Mouse (Mus musculus): ENCODE results near the gene Ebf3.

Ebf3 gene

DNA sequence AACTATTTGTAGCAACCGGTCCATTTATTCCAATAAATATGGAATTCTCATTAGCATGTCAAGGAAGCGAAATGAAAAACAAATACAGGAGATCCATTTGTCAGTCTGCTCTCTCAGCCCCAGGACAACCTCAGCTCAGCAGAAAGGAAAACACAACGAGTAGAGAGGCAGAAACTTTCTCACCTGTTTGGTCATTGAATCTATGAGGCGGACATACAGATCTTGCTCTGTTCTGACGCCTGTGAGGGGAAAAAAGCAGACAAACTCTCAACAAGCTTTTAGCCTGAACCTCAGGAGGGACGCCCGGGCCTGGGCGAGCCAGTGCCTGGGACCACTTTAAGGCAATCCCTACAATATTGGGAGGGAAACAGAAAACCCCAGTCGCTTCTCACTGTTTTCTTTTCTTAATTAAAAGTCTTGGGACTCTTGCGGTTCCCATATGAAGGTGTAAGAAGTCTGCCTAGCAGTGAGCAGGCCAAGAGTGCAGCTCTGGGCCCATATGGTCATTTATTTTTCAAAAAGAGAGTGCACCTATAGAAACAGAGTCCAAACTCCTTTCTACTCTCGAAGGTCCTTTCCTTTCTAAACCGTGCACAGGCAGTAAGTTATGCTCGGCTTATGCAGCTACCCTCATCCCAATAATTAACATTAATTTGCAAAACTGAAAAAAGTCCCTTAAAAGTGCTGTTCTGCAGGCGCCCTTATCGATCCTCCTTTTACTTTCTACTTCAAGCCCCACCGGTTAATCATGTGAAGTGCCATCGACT lies 1.9 kb downstream of the Ebf3 start:
- no peak for DNase-seq (ENCODE audit: extremely low read depth, low read depth)

DNA sequence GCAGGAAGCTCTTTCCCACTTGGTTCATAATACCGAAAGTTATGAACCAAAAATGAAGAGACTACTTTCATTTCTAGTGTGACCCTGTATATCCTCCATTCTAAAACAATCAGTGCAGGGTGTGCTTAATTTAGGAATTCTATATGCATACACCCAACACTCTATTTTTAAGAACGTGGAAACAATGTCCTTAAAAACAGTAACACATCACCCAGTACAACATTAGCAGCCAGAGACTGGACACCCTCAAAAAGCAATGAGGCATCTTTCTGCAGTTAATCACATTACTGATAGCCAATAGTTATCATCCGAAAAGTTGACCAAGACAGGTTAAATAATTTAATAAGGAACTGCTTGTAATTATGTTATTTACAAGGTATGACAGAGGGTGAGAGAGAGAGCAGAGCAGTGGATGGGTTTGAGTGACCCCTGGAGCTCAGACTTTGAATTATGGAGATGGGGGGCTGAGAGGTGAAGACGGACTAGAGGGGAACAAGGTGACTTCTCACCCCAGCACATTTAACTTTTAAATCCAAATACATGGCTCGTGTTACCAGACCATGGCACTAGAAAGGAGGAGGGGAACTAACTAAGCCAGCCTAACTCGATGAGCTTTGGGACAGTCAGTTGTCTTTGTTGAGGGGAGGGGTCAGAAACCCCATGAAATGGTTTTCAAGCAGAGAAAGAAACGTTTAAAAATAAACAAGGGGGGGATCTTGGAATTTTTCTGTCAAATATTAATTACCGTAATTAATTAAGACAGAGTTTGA lies 2.7 kb downstream of the Ebf3 start:
- no peak for DNase-seq (ENCODE audit: extremely low read depth, low read depth)

DNA sequence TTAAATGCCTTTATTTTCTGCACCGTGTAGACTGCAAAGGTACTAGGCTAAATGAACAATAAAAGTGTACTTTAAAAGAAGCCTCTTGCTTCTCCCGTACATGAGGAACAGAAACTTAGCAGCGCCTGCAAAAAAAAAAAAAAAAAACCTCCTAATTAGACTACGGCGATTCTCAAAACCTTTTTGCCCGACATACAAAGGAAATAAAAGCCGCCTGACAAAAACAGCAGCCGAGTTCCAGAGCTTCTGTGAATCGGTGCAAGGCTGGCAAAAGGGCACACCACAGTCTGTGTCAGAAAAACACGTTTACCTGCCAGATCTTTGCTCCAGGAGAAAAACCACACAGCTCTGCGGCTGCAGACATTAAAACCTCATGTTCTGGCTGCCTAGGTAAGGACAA lies 3.4 kb downstream of the Ebf3 start:
- DNase-seq (ENCODE audit: extremely low read depth, low read depth): no peak

DNA sequence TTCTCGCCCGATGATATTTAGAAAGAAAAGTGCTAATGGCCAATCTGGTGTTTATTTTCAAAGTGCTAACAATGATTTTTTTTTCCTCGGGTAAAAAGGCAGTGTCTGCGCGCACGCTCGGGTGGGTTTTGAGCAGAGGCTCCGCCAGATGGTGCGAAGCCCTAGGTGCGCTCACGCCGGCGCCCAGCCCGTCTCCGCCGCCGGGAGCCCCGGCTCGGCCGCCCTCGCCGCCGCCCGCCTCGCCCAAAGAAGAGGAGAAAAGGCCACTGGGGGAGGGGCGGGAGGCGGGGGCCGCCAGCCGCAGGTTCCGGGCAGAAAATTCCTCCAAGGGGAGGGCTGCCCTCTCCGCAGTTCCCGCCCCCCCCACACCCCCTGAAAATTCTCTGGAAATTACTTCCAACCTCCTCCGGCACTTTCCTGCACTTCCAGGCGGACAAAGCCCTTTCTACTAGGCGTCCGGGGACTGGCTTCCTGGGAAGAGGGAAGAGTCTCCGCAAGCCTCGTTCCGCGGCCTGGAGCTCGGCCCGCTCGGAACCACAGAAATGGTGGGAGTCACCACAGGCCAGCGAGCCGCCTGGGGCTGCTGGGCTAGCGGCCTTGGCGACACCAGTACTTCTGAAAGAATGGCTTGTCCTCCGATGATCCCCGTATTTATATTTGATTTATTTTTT lies 4.0 kb downstream of the Ebf3 start:
- no peak for DNase-seq (ENCODE audit: extremely low read depth, low read depth)

DNA sequence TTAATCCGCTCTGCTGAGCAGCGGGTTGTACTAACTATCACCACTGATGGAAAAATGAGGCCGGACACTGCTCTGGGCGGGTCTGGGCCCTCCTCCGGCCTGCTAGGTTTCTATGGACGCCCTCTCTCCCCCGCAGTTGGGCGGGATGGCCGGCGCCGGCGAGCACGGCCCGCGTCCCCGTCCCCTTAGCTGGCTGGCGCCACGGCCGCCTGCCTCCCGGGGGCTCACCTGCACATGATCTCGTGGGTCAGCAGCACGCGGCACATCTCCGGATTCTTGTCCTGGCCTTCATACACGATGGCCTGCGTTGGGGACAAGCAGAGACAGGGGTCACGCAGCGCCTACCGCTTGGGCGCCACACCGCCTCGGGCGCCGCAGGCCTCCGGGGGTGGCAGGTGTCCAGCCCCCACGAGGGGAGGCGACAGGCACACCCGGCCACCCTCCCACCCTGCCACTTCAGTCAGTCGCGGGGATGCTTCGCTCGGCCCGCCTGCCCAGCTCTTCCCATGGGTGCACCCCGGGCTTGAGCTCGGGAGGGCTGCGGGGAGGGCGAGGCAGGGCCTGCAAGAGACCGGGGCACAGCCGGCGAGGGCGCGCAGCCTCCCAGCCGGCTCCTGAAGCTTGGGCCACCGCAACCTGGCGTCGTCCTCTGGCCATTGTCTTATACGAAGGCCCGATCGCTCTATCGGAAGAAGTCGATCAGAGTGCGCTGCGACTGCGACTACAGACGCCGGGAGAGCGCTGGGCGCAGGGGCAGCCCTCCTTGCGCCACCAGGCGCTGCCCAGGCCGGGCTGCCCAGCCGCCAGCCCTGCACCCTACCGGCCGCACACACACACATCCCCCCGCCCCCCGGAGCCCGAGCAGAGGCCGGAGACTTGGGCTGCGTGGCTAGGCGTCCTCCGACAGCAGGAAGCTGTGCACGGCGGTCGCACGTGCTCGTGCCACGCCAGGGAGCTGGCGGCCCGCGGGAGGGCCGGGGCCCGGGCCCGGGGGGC lies 4.9 kb downstream of the Ebf3 start:
- DNase-seq (ENCODE audit: extremely low read depth, low read depth): no peak

DNA sequence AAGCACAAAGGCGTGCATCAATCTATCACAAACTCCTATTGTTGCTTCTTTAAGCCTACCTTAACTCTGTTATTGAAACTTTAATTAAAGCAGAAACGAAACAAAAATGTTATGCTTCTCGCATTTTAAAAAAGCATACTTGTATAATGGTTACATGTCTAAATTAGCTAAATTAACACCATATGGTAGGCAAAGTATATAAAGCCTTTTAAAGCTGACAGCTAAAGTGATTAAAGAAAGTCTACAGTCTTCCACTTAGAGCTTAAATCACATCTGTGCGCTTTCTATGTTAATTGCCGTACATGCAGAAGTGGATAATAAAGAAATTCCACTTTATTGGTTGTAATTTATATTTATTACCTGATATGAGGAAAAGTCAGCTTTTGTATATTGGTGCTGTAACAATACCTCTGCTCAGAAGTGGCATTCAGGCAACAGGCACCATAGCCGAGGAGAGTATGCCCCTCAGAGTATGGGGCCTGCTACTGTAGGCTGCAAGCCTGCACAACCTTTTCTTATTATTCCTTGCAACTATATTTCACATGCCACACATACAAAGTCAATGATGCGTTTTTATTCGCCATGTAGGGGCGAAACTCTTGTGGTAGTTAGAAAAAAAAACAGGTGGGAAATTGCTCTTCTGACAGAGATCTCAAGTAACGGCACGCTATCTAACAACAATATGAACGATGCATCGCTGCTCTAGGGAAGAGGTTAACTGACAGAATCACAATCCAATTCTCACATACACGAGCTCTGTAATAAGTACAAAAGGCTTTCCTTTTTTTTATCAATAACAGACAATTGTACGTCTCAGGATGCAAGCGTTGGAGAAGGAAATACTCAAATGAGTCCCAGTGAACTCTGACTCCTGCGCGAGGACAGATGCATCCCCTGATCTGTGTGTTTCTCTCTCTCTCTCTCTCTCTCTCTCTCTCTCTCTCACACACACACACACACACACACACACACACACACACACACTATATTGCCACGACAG lies 5.9 kb downstream of the Ebf3 start:
- DNase-seq (ENCODE audit: extremely low read depth, low read depth): no peak

DNA sequence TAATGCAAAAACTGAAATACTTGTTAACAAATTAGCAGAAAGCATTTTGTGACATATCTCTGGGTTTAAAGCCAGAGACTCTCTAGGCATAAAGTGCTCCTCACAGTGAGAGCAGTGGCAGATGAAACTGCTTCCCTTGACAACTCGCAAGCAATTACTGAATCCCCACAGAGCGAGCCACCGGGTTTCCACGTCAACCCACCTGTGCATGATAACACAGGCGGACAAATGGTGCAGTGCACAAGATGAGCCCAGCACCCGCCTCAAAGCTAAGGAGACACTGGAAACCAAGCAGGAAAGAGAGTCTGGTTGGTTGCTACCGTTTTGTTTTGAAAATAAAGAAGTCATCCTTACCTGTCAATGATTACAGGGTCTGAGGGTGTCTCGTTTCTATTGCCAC lies 7.1 kb downstream of the Ebf3 start:
- DNase-seq (ENCODE audit: extremely low read depth, low read depth): no peak

DNA sequence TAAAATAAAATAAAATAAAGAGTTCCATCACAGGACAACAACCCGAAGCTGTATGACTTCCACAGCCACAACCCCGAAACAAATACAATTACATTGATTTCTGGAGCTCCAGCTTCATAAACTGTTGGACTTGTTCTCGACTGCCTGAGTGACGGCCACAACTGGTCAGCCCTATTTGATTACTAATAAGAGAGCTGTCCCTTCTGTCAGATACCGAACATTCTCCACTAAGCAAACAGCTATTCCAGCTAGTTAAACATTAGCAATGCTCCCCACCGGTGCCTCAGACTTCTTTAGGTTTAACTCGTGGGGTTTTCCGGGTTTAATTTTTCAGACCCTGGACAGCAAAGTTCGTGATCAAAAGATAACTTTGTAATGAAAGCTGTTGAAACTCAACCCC lies 8.1 kb downstream of the Ebf3 start:
- no peak for DNase-seq (ENCODE audit: extremely low read depth, low read depth)

DNA sequence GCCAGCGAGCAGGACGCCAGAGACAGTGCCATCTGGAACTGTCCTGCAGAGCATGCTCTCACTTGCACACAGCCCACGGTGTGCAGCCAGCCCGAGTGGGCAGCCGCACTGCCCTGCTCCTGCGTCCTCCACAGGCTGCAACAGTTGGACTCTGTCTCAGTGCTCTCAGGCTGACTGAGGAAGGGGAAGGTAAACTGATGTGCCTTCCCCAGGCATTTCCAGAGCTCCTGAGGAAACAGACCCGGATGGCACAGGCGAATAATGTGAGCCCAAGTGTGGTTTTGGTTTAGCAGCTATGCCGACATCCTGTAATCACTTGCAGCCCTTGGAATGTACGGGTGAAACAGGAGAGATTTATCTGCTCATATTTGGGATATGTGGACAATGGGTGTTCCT lies 10.5 kb downstream of the Ebf3 start:
- no peak for DNase-seq (ENCODE audit: extremely low read depth, low read depth)

DNA sequence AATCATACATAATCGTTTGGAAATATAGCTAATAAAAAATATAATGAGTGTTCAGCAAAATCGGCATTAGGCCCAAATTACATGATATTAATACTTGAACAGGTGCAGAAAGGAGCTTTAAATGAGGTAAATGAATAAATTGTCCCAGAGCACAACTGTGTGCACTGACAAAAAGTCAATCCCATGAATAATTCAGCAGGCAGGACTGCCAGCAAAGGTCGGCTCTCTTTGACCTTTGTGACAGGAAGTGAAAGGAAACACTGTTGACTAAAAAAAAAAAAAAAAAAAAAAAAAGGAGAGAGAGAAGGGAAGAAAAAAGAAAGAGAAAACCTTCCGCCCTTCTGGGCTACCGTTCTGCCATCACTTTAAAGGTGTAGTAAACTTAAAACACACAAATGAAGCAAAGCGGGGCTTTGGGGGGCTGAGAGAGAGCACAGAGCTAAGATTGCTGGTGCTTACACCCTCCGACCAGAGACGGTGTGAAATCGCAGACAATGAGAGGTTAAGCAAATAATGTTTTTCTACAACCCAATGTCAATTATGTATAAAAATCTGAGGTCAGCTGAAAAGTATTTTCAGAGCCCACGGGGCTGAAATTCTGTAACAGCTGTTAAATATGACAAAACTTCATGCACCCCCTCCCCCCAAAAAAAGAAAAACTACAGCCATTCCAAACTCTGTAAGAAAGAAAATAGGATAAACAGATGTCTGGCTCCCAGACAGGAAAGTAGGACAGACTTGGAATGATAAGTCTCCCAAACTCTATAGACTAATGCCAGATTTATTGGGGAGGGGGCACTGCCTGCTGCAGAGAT lies 11.1 kb downstream of the Ebf3 start:
- no peak for DNase-seq (ENCODE audit: extremely low read depth, low read depth)

DNA sequence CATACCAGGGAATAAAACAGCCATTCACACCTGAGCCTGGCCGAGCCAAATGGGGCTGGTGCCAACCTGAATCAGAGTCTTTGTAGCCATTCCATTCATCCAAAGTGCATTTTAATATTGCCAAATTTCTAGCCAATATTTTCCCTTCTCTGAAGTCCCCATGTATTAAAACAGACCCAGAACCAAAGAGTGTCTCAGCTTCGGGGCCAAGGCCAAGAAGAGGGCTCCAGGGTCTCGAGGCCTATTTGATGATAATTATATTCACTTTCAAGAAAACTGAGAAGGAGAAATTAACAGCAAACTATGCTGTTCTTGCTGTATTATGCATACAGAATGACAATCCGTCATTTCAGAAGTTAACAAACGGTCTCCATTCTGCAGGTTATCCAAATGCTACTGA lies 12.1 kb downstream of the Ebf3 start:
- no peak for DNase-seq (ENCODE audit: extremely low read depth, low read depth)

DNA sequence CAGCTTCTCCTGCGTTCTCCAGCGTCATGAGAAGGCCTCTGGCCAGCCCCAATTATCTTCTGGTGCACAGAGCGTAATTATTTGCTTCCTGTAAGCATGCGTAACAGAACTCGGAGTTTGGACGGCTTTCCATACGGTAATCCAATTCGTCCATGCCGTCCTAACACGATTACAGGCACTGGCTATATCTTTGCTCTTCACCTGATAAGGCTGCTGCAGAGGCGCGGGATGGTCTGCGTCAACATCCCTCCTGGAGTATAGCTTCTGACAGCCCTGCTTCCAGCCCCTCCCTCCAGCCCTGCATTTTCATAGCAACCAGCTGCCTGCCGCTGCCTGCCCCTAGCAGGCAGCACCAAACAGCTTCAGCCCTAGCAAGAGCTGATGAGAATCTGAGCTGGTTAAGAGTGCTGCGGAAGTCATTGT lies 12.9 kb downstream of the Ebf3 start:
- DNase-seq (ENCODE audit: extremely low read depth, low read depth): no peak

DNA sequence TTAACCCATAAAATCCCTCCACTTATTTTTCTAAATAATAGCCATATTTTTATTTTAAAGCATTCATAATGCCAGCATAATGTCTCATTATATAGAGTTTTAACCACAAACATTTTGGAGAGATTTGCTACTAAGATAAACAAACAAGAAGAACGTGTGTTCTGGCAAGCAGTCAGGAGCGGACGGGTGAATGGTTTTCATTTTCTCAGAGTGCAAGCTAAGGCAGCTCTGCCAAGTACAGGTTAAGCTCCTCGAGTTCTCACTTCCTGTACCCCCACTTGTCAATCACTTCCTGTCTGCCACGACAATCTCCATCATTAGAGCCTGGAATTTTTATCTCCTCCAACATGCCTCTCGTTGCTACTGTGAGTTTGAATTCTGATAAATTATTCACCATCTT lies 13.4 kb downstream of the Ebf3 start:
- no peak for DNase-seq (ENCODE audit: extremely low read depth, low read depth)

DNA sequence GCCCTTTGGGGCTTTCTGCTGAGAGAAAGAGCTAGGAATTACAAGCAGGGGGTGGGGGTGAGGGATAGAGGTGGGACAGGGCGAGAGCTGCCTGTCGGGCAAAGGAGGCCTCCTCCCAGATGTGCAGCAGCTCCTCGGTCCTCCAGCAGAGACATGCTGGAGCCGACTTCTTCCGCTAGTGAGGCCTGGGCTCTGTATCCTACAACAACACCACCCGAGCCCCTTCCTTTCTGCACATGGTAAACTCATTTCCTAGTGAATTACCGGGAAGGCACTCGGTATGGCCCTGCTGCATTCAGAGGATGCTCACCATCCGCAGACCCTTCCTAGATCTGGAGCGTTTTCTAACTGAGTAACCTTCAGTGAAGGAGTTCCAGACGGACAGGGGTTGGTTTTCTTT lies 14.1 kb downstream of the Ebf3 start:
- no peak for DNase-seq (ENCODE audit: extremely low read depth, low read depth)

DNA sequence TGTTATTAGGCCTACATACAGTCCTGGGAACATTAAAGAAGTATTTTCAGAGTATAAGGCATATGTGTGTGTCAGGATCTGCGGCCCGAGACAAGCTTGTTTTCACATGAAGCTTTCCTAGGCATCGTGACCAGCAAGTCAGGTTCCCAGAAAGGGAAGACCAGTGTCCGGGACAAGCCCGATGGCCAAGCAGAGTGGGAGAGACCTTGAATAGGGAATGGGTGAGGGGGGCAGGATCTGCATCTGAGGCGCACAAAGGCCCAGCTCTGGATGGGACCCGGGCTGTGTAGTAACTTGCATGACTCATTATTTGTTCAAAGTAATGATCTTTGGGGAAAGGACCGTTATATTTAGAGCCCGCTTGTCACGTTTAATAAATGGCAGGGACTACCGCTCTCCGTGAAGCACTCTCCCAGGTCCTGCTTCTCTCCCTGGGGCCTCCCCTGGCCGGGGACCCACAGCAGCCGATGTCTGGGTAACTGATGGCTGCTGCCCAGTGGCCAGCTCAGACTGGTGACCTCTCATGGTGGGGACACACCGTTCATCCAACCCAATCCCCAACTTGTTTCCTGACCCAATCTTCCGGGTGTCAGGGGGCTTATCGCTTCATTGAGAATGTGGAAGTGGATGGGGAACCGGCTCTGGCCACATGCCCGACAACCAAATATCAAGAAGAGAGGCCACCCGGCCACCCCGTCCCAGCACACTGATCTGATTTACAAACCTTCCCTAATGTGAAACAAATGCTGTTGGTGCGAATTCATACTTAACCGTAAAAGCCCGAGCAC lies 16.5 kb downstream of the Ebf3 start:
- DNase-seq (ENCODE audit: extremely low read depth, low read depth): no peak

DNA sequence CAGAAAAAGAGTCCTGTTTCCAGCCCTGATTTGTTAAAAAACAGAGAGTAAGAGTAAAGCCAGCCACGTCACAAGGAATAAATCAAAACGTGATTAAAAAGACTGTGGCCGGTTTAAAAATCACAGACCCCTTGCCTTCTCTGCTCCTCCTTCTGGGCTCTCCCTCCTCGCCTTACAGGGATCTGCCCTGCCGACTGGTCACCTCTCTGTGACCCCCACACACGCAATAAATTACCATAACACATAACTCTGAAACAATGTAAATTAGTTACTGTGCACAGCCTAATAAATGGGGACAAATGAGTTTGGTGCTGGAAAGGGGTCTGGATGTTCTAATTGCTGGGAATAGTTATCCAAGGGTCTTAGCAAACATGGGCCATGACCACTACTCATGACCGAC lies 17.1 kb downstream of the Ebf3 start:
- no peak for DNase-seq (ENCODE audit: extremely low read depth, low read depth)

DNA sequence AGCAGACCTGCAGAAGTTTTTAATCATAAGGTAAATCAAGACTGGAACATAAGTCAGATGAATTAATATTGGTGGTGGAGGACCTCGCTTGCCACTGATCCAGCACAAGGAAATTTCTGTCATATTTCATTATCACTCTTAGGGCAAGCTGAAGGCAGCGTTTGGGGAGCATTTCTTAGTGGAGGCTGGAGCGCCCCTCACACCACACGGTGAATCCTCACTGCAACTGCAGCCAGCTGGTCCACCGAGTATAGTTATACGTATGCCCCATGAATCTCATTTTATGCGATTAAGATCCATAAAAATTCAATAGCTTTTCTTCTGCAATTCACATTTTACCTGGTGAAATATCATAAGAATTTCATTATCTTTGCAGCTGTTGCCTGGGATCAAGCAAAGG lies 18.6 kb downstream of the Ebf3 start:
- no peak for DNase-seq (ENCODE audit: extremely low read depth, low read depth)

DNA sequence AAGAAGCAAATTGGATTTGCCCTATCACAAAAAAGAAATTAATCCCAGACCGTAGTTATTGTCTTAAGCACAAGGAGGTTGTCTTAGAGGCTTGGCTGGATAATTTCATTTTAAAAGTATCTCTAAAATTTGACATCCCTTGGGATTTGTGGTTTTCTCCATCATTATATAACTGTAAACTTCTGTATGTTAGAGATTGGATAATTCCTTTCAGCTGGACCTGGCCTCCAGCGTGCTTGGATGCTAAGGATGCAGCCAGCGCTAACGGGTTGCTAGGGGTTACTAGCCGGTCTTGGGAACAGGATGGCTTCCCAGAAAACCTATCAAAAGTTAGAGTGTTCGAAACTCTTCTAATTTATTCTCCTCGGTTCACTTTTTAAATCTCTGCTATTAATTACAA lies 19.8 kb downstream of the Ebf3 start:
- DNase-seq (ENCODE audit: extremely low read depth, low read depth): no peak

All from MEL-GATA-1-ER (cell line).